Comparison of ENCODE assay signal across 8 mouse cellular contexts in the genomic region with DNA sequence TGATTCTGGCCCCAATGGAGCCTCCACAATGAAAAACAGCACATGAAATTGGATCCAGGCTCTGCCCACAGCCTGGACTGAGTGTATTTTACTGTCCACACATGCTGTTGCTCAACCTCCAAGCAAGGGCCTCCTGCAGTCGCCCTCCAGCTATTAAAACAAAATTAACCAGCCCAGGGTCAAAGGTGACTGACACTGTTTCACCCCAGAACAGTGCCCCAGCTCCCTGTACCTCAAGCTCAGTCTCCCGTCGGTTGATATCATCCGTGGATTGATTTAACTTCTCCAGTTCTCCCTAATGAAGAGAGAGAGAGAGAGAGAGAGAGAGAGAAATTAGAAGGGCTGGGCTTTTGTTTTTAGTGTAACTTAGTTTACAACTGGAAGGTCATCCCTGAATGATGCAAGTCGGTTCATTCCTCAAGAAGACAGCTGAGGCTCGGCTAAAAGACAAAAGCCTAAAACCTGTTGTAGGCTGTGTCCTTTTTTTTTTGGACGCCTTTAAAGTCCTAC. TPM values are rescaled to one million over a fixed set of nuclear protein-coding genes. Genes with fewer than 3 reads are reported as not detected.
A peak's percentile ranks its signal among the peaks of the same experiment; 100 is the strongest.
DNase-seq lines count a peak whose midpoint lies in the region; ATAC-seq lines count a peak whose summit lies in the region.

No protein-coding gene starts in this region.

- no peaks in the 10 kb centered on the region for H3K9me3 ChIP-seq in forebrain, embryonic 10.5 days
- no peaks in the 10 kb centered on the region for H3K9me3 ChIP-seq in forebrain, embryonic 11.5 days (ENCODE audit: control insufficient read depth, low read length)
- no peaks in the 10 kb centered on the region for H3K9me3 ChIP-seq in embryonic facial prominence, embryonic 11.5 days (replicated peaks; ENCODE audit: control insufficient read depth, low read length)
- H3K9me3 ChIP-seq in liver, embryonic 13.5 days (replicated peaks), result no peaks in the 10 kb centered on the region
- H3K9me3 ChIP-seq in stomach, embryonic 15.5 days, result no peaks in the 10 kb centered on the region

- 38% methylated on average over 7 of the region's 7 CpGs for WGBS in forebrain, embryonic 10.5 days
- WGBS in forebrain, embryonic 11.5 days, result 38% methylated on average over 7 of the region's 7 CpGs
- 9% methylated on average over 7 of the region's 7 CpGs for WGBS in embryonic facial prominence, embryonic 11.5 days
- WGBS in liver, embryonic 13.5 days (ENCODE audit: insufficient replicate concordance), result 47% methylated on average over 7 of the region's 7 CpGs
- 34% methylated on average over 7 of the region's 7 CpGs for WGBS in stomach, embryonic 15.5 days

- no peak overlapping the region for H3K27ac ChIP-seq in forebrain, embryonic 10.5 days
- H3K27ac ChIP-seq in forebrain, embryonic 11.5 days (ENCODE audit: low read depth, low read length), result no peak overlapping the region
- peak overlapping the region; percentile 36; the same call in 1 of the 2 replicates for H3K27ac ChIP-seq in embryonic facial prominence, embryonic 11.5 days (replicated peaks; ENCODE audit: low read depth, low read length)
- H3K27ac ChIP-seq in liver, embryonic 13.5 days, result peak overlapping the region; percentile 68; the same call in 1 of the 2 replicates
- H3K27ac ChIP-seq in stomach, embryonic 15.5 days, result peak overlapping the region; percentile 72

- H3K9ac ChIP-seq in forebrain, embryonic 11.5 days (ENCODE audit: low read length), result no peak overlapping the region
- H3K9ac ChIP-seq in embryonic facial prominence, embryonic 11.5 days (replicated peaks; ENCODE audit: low read length), result no peak overlapping the region; the same call in 1 of the 2 replicates
- H3K9ac ChIP-seq in liver, embryonic 13.5 days, result no peak overlapping the region
- no peak overlapping the region for H3K9ac ChIP-seq in stomach, embryonic 15.5 days

- ATAC-seq in forebrain, embryonic 11.5 days (replicated peaks; ENCODE audit: low FRiP score), result no peak
- ATAC-seq in embryonic facial prominence, embryonic 11.5 days (replicated peaks; ENCODE audit: insufficient number of reproducible peaks, low FRiP score, low TSS enrichment, low read depth), result no peak
- ATAC-seq in liver, embryonic 13.5 days (ENCODE audit: low read depth), result peak; percentile 47
- ATAC-seq in stomach, embryonic 15.5 days (ENCODE audit: insufficient read depth, low FRiP score, low read depth), result no peak

- H3K4me3 ChIP-seq in forebrain, embryonic 10.5 days, result peak overlapping the region; percentile 72
- no peak overlapping the region for H3K4me3 ChIP-seq in forebrain, embryonic 11.5 days (ENCODE audit: low read depth, low read length)
- no peak overlapping the region for H3K4me3 ChIP-seq in embryonic facial prominence, embryonic 11.5 days (ENCODE audit: low read depth, low read length)
- H3K4me3 ChIP-seq in liver, embryonic 13.5 days (replicated peaks), result no peak overlapping the region
- H3K4me3 ChIP-seq in stomach, embryonic 15.5 days (replicated peaks), result no peak overlapping the region

- peak; percentile 41 for DNase-seq in forebrain, embryonic 10.5 days (ENCODE audit: extremely low spot score, low spot score)
- no peak for DNase-seq in forebrain, embryonic 11.5 days (ENCODE audit: low spot score)
- peak; percentile 68 for DNase-seq in embryonic facial prominence, embryonic 11.5 days (ENCODE audit: low spot score)
- DNase-seq in hindlimb bud, embryonic 11.5 days (ENCODE audit: extremely low spot score, low read depth, low spot score), result peak; percentile 73
- DNase-seq in liver, embryonic 13.5 days, result no peak
- no peak for DNase-seq in cerebellum, adult 11-12 months
- DNase-seq in Muller cell, postnatal 12 days (ENCODE audit: inconsistent ontology term), result no peak

- no peaks in the 10 kb centered on the region for H3K36me3 ChIP-seq in forebrain, embryonic 10.5 days (replicated peaks)
- no peaks in the 10 kb centered on the region for H3K36me3 ChIP-seq in forebrain, embryonic 11.5 days (ENCODE audit: control insufficient read depth, insufficient read depth, low read length)
- no peaks in the 10 kb centered on the region for H3K36me3 ChIP-seq in embryonic facial prominence, embryonic 11.5 days (replicated peaks; ENCODE audit: control insufficient read depth, insufficient read depth, low read depth, low read length)
- H3K36me3 ChIP-seq in liver, embryonic 13.5 days, result no peaks in the 10 kb centered on the region
- H3K36me3 ChIP-seq in stomach, embryonic 15.5 days, result no peaks in the 10 kb centered on the region

- H3K4me1 ChIP-seq in forebrain, embryonic 10.5 days, result peaks cover 49% of the 10 kb centered on the region
- peaks cover 4% of the 10 kb centered on the region; the same call in 1 of the 2 replicates for H3K4me1 ChIP-seq in forebrain, embryonic 11.5 days (replicated peaks; ENCODE audit: control insufficient read depth, insufficient read depth, low read length)
- H3K4me1 ChIP-seq in embryonic facial prominence, embryonic 11.5 days (ENCODE audit: control insufficient read depth, insufficient read depth, low read length), result peaks cover 6% of the 10 kb centered on the region
- H3K4me1 ChIP-seq in liver, embryonic 13.5 days (replicated peaks), result peaks cover 53% of the 10 kb centered on the region
- peaks cover 23% of the 10 kb centered on the region for H3K4me1 ChIP-seq in stomach, embryonic 15.5 days

- peaks cover 40% of the 10 kb centered on the region for H3K27me3 ChIP-seq in forebrain, embryonic 10.5 days (ENCODE audit: poor library complexity, severe bottlenecking)
- H3K27me3 ChIP-seq in forebrain, embryonic 11.5 days (ENCODE audit: control insufficient read depth, insufficient read depth, low read length), result no peaks in the 10 kb centered on the region
- no peaks in the 10 kb centered on the region for H3K27me3 ChIP-seq in embryonic facial prominence, embryonic 11.5 days (ENCODE audit: control insufficient read depth, insufficient read depth, low read length)
- peaks cover 37% of the 10 kb centered on the region for H3K27me3 ChIP-seq in liver, embryonic 13.5 days
- H3K27me3 ChIP-seq in stomach, embryonic 15.5 days (replicated peaks), result no peaks in the 10 kb centered on the region

- H3K4me2 ChIP-seq in forebrain, embryonic 11.5 days (ENCODE audit: low read depth, low read length, severe bottlenecking), result no peak overlapping the region
- no peak overlapping the region; the same call in none of the 2 replicates for H3K4me2 ChIP-seq in embryonic facial prominence, embryonic 11.5 days (ENCODE audit: low read depth, low read length)
- peak overlapping the region; percentile 85 for H3K4me2 ChIP-seq in liver, embryonic 13.5 days
- H3K4me2 ChIP-seq in stomach, embryonic 15.5 days, result peak overlapping the region; percentile 86

RNA-seq across cellular contexts. Expression of a gene that starts 2.0 kb away (rescaled TPM):
- polyA plus RNA-seq in forebrain, embryonic 10.5 days (2016; fragmentation: Nextera tagmentation; extraction: Ambion mirVana), result 17.6 and 18.3 TPM in 2 replicates
- polyA plus RNA-seq in forebrain, embryonic 11.5 days (2014; fragmentation: Nextera tagmentation; extraction: Ambion mirVana), result 15.8 and 17.4 TPM in 2 replicates
- 15.8 and 16.0 TPM in 2 replicates for polyA plus RNA-seq in embryonic facial prominence, embryonic 11.5 days (2014; fragmentation: Nextera tagmentation; extraction: Ambion mirVana)
- polyA plus RNA-seq in liver, embryonic 13.5 days (2015; fragmentation: Nextera tagmentation; extraction: Ambion mirVana), result 13.3 and 16.2 TPM in 2 replicates
- 19.8 and 22.0 TPM in 2 replicates for polyA plus RNA-seq in stomach, embryonic 15.5 days (2015; fragmentation: Nextera tagmentation; extraction: Ambion mirVana)

Comparison
In these comparisons a context has a peak if more than half of its experiments do, and no peak if none do; other contexts are left out.
1. DNase-seq: peak in forebrain, embryonic 10.5 days (single experiment), embryonic facial prominence, embryonic 11.5 days (single experiment) and hindlimb bud, embryonic 11.5 days (single experiment); none in forebrain, embryonic 11.5 days (single experiment), liver, embryonic 13.5 days (single experiment), cerebellum, adult 11-12 months (single experiment) and Muller cell, postnatal 12 days (single experiment).
2. H3K27ac ChIP-seq: peak in embryonic facial prominence, embryonic 11.5 days (single experiment), liver, embryonic 13.5 days (single experiment) and stomach, embryonic 15.5 days (single experiment); none in forebrain, embryonic 10.5 days (single experiment) and forebrain, embryonic 11.5 days (single experiment).
3. H3K4me2 ChIP-seq: peak in liver, embryonic 13.5 days (single experiment) and stomach, embryonic 15.5 days (single experiment); none in forebrain, embryonic 11.5 days (single experiment) and embryonic facial prominence, embryonic 11.5 days (single experiment).